Mouse (Mus musculus): ENCODE results near the gene Entpd2. TPM values are rescaled to one million over a fixed set of nuclear protein-coding genes. Genes with fewer than 3 reads are reported as not detected.
A peak's percentile ranks its signal among the peaks of the same experiment; 100 is the strongest.

Entpd2 gene
- polyA plus RNA-seq, 1 experiment from 2014 or later: 2.0 TPM

GRCm38 (mm10) chr2:25376589-25376988 is 19.1 kb upstream of the Entpd2 start:
- Histone ChIP-seq H3K4me2 (ENCODE audit: low read length) (no peak overlapping the region), H3K9ac (replicated peaks; ENCODE audit: low read length) (0 out of 2 replicates have a peak overlapping the region, but pooled peaks have one; percentile 10), H3K4me3 (replicated peaks; ENCODE audit: low read depth, low read length) (no peak overlapping the region), H3K27ac (replicated peaks; ENCODE audit: low read depth, low read length) (no peak overlapping the region), H3K36me3 (ENCODE audit: control insufficient read depth, insufficient read depth, low read length) (no peaks in the 10 kb centered on the region), H3K4me1 (ENCODE audit: control insufficient read depth, insufficient read depth, low read length) (peaks cover 16% of the 10 kb centered on the region; the same call in 1 of the 2 replicates), H3K9me3 (ENCODE audit: control insufficient read depth, low read length) (no peaks in the 10 kb centered on the region), H3K27me3 (ENCODE audit: control insufficient read depth, insufficient read depth, low read length) (no peaks in the 10 kb centered on the region)
- whole genome bisulfite sequencing: 70% methylated on average over 4 of the region's 4 CpGs
- ATAC-seq (ENCODE audit: low FRiP score, low TSS enrichment) (no peak), DNase-seq (peak; percentile 81)

DNA sequence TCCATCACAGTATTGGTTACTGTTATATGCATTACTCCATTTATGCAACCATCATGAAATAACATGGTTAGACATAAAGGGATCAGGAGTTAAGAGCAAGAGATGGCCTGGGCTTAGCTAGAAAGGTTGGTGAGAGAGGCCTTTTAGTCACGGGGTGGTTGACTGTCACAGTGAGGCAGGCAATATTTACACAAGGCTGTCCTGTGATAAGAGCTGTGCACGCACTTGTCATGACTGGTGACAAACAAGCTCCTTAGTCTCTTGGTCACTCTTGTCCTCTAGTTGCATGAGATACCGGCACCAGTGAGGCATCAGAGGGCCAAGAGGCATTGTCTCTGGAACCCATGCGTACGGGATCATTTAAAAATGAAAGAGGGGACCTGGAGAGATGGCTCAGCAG is 11.2 kb upstream of the Entpd2 start:
- WGBS: 82% methylated on average over 5 of the region's 5 CpGs
- no peak overlapping the region for H3K4me3 ChIP-seq (replicated peaks; ENCODE audit: low read depth, low read length)
- no peaks in the 10 kb centered on the region for H3K27me3 ChIP-seq (ENCODE audit: control insufficient read depth, insufficient read depth, low read length)
- H3K36me3 ChIP-seq (ENCODE audit: control insufficient read depth, insufficient read depth, low read length): no peaks in the 10 kb centered on the region
- ATAC-seq (ENCODE audit: low FRiP score, low TSS enrichment) (no peak), DNase-seq (no peak)
- H3K27ac ChIP-seq (replicated peaks; ENCODE audit: low read depth, low read length): no peak overlapping the region
- H3K4me2 ChIP-seq (ENCODE audit: low read length): no peak overlapping the region
- no peaks in the 10 kb centered on the region for H3K9me3 ChIP-seq (ENCODE audit: control insufficient read depth, low read length)
- H3K4me1 ChIP-seq (ENCODE audit: control insufficient read depth, insufficient read depth, low read length): no peaks in the 10 kb centered on the region
- no peak overlapping the region for H3K9ac ChIP-seq (replicated peaks; ENCODE audit: low read length)

GRCm38 (mm10) chr2:25391266-25391665 is 4.4 kb upstream of the Entpd2 start:
- H3K9me3 ChIP-seq (ENCODE audit: control insufficient read depth, low read length): no peaks in the 10 kb centered on the region
- ATAC-seq (ENCODE audit: low FRiP score, low TSS enrichment) (no peak), DNase-seq (no peak)
- H3K4me1 ChIP-seq (ENCODE audit: control insufficient read depth, insufficient read depth, low read length): no peaks in the 10 kb centered on the region
- H3K9ac ChIP-seq (replicated peaks; ENCODE audit: low read length): no peak overlapping the region
- H3K27ac ChIP-seq (replicated peaks; ENCODE audit: low read depth, low read length): no peak overlapping the region
- no peaks in the 10 kb centered on the region for H3K36me3 ChIP-seq (ENCODE audit: control insufficient read depth, insufficient read depth, low read length)
- H3K4me3 ChIP-seq (replicated peaks; ENCODE audit: low read depth, low read length): no peak overlapping the region
- peaks cover 21% of the 10 kb centered on the region for H3K27me3 ChIP-seq (ENCODE audit: control insufficient read depth, insufficient read depth, low read length)
- H3K4me2 ChIP-seq (ENCODE audit: low read length): no peak overlapping the region
- 67% methylated on average over 5 of the region's 5 CpGs for WGBS

- no peaks in the 10 kb centered on the region for H3K36me3 ChIP-seq (ENCODE audit: control insufficient read depth, insufficient read depth, low read length)
- no peak overlapping the region for H3K9ac ChIP-seq (replicated peaks; ENCODE audit: low read length)
- no peak overlapping the region for H3K4me3 ChIP-seq (replicated peaks; ENCODE audit: low read depth, low read length)
- 17% methylated on average over 3 of the region's 3 CpGs for WGBS
- H3K4me1 ChIP-seq (ENCODE audit: control insufficient read depth, insufficient read depth, low read length): no peaks in the 10 kb centered on the region
- H3K27me3 ChIP-seq (ENCODE audit: control insufficient read depth, insufficient read depth, low read length): peaks cover 48% of the 10 kb centered on the region
- H3K27ac ChIP-seq (replicated peaks; ENCODE audit: low read depth, low read length): no peak overlapping the region
- DNase-seq (peak; percentile 37), ATAC-seq (ENCODE audit: low FRiP score, low TSS enrichment) (peak; percentile 8; the same call in 1 of the 2 replicates)
- no peak overlapping the region for H3K4me2 ChIP-seq (ENCODE audit: low read length)
- H3K9me3 ChIP-seq (ENCODE audit: control insufficient read depth, low read length): no peaks in the 10 kb centered on the region
These were observed 1.1 kb upstream of the Entpd2 start for GRCm38 (mm10) chr2:25394281-25395221.

DNA sequence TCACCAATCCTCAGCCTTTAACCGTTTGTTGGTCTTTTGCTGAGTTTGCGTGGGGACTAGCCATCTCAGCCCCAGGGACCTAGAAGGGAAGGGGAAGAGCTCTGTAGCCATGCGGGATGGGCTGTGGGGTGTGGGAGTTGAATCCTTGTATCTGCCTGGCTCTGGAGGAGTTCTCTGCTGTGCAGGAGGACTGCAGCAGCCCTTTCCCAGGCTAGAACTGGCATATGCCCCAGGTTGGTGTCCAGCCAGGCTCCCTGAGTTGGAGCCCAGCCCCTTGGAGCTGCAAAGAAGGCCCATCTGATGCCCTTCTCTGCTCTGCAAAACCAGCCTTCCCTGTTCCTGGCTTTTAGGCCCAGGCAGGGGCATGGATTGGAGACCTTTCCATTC is 916 bp downstream of the Entpd2 start:
- WGBS: 18% methylated on average over 3 of the region's 3 CpGs
- no peaks in the 10 kb centered on the region for H3K9me3 ChIP-seq (ENCODE audit: control insufficient read depth, low read length)
- no peak overlapping the region for H3K27ac ChIP-seq (replicated peaks; ENCODE audit: low read depth, low read length)
- peaks cover 5% of the 10 kb centered on the region; the same call in 1 of the 2 replicates for H3K4me1 ChIP-seq (ENCODE audit: control insufficient read depth, insufficient read depth, low read length)
- peaks cover 61% of the 10 kb centered on the region for H3K27me3 ChIP-seq (ENCODE audit: control insufficient read depth, insufficient read depth, low read length)
- H3K9ac ChIP-seq (replicated peaks; ENCODE audit: low read length): no peak overlapping the region; the same call in 1 of the 2 replicates
- H3K4me3 ChIP-seq (replicated peaks; ENCODE audit: low read depth, low read length): no peak overlapping the region
- H3K36me3 ChIP-seq (ENCODE audit: control insufficient read depth, insufficient read depth, low read length): no peaks in the 10 kb centered on the region
- H3K4me2 ChIP-seq (ENCODE audit: low read length): no peak overlapping the region; the same call in 1 of the 2 replicates
- DNase-seq (no peak), ATAC-seq (ENCODE audit: low FRiP score, low TSS enrichment) (no peak)

DNA sequence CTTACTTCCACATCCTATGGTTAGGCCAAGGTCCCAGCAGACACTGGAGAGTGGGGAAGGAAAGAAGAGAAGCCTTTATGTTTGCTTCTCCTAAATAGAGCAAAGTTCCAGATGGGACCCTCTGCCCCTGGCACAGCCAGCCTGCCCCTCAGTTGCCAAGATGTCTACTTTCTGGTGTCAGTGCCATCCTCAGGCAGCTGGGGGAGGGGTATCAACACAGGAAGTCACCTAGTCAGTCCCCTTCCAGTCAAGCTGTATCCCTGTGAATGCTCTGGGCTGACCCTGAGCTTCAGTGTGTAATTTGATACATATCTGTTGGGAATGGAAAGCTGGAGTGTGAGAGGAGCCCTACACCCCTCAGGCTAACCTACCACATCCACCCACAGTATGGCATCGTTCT is 1.3 kb downstream of the Entpd2 start:
- 68% methylated on average over 1 of the region's 1 CpGs for WGBS
- no peak overlapping the region for H3K27ac ChIP-seq (replicated peaks; ENCODE audit: low read depth, low read length)
- peaks cover 5% of the 10 kb centered on the region; the same call in 1 of the 2 replicates for H3K4me1 ChIP-seq (ENCODE audit: control insufficient read depth, insufficient read depth, low read length)
- no peak overlapping the region for H3K9ac ChIP-seq (replicated peaks; ENCODE audit: low read length)
- H3K36me3 ChIP-seq (ENCODE audit: control insufficient read depth, insufficient read depth, low read length): no peaks in the 10 kb centered on the region
- peaks cover 61% of the 10 kb centered on the region for H3K27me3 ChIP-seq (ENCODE audit: control insufficient read depth, insufficient read depth, low read length)
- no peak overlapping the region for H3K4me3 ChIP-seq (replicated peaks; ENCODE audit: low read depth, low read length)
- no peak for DNase-seq
- no peak for ATAC-seq (ENCODE audit: low FRiP score, low TSS enrichment)
- no peaks in the 10 kb centered on the region for H3K9me3 ChIP-seq (ENCODE audit: control insufficient read depth, low read length)
- H3K4me2 ChIP-seq (ENCODE audit: low read length): no peak overlapping the region

DNA sequence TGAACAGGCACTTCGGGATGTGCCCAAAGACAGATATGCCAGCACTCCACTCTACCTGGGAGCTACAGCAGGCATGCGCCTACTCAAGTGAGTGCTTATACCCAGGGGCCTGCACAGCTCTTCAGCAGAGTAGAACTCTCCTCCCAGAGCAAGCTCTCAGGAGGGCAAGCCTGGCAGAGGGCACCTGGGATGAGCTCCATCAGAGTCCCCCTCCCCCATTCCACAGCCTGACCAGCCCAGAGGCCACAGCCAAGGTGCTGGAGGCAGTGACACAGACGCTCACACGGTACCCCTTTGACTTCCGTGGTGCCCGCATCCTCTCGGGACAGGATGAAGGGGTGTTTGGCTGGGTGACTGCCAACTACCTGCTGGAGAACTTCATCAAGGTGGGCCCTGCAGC is 2.4 kb downstream of the Entpd2 start:
- H3K4me1 ChIP-seq (ENCODE audit: control insufficient read depth, insufficient read depth, low read length): peaks cover 5% of the 10 kb centered on the region; the same call in 1 of the 2 replicates
- 95% methylated on average over 7 of the region's 7 CpGs for WGBS

DNA sequence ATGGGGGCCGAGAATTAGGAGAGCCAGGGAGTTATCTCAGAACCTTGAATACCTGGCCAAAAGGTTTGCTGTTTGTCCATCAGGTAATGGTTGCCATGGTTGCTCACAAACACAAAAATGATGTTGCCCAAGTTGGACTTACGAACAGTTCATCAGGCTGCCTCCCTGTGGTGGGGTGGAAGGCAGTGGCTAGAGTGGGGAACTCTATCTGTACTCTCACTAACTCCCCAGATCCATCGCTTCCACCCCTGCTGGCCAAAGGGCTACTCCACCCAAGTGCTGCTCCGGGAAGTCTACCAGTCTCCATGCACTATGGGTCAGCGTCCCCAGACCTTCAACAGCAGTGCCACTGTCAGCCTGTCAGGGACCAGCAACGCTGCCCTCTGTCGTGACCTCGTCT is 3.4 kb downstream of the Entpd2 start, which contains the start of gene Npdc1:
Gene Npdc1, plus strand, starts transcription at position 301 of the 400 bp plus-strand sequence.
- DNase-seq (no peak), ATAC-seq (ENCODE audit: low FRiP score, low TSS enrichment) (no peak)
- Histone ChIP-seq H3K9me3 (ENCODE audit: control insufficient read depth, low read length) (no peaks in the 10 kb centered on the region), H3K9ac (replicated peaks; ENCODE audit: low read length) (no peak within 1 kb of the TSS), H3K4me1 (ENCODE audit: control insufficient read depth, insufficient read depth, low read length) (peaks cover 9% of the 10 kb centered on the region), H3K4me2 (ENCODE audit: low read length) (no peak within 1 kb of the TSS; the same call in 1 of the 2 replicates), H3K4me3 (replicated peaks; ENCODE audit: low read depth, low read length) (peak within 1 kb of the TSS; percentile 24; the same call in 1 of the 2 replicates), H3K36me3 (ENCODE audit: control insufficient read depth, insufficient read depth, low read length) (no peaks in the 10 kb centered on the region), H3K27ac (replicated peaks; ENCODE audit: low read depth, low read length) (no peak within 1 kb of the TSS), H3K27me3 (ENCODE audit: control insufficient read depth, insufficient read depth, low read length) (peaks cover 61% of the 10 kb centered on the region)
- WGBS: 63% methylated on average over 8 of the region's 8 CpGs

More for the DNA sequence above, 2.4 kb downstream of the Entpd2 start:
- no peak for DNase-seq
- no peaks in the 10 kb centered on the region for H3K9me3 ChIP-seq (ENCODE audit: control insufficient read depth, low read length)
- H3K9ac ChIP-seq (replicated peaks; ENCODE audit: low read length): no peak overlapping the region
- no peak overlapping the region for H3K4me3 ChIP-seq (replicated peaks; ENCODE audit: low read depth, low read length)
- no peak for ATAC-seq (ENCODE audit: low FRiP score, low TSS enrichment)
- peaks cover 61% of the 10 kb centered on the region for H3K27me3 ChIP-seq (ENCODE audit: control insufficient read depth, insufficient read depth, low read length)
- no peaks in the 10 kb centered on the region for H3K36me3 ChIP-seq (ENCODE audit: control insufficient read depth, insufficient read depth, low read length)
- H3K27ac ChIP-seq (replicated peaks; ENCODE audit: low read depth, low read length): no peak overlapping the region
- no peak overlapping the region for H3K4me2 ChIP-seq (ENCODE audit: low read length)

All from midbrain, embryonic 14.5 days (tissue).